Mouse (Mus musculus) gastrocnemius, postnatal 14 days (tissue): Measurements from ENCODE around the gene Aqp2. TPM values are rescaled to one million over a fixed set of nuclear protein-coding genes. Genes with fewer than 3 reads are reported as not detected.

Source experiments
- DNase-seq: peaks from one replicate; pipeline ENCODE4 v3.0.0; 2021; ENCODE audit warnings: mixed read lengths
- intact Hi-C: fragments of 180-260 bp; cut with DNase I; formaldehyde crosslinking; loops from one replicate; pipeline ENCODE4 v1.15.1; 2025; ENCODE audit warnings: low total_unique reads
- total RNA-seq, 2 experiments: library from RNA; stranded (reverse); gene quantifications; 2 replicates each; pipeline ENCODE4 v1.2.3; 2021

The Aqp2 gene
- total RNA-seq, 2 experiments from 2014 or later: not detected

DNA sequence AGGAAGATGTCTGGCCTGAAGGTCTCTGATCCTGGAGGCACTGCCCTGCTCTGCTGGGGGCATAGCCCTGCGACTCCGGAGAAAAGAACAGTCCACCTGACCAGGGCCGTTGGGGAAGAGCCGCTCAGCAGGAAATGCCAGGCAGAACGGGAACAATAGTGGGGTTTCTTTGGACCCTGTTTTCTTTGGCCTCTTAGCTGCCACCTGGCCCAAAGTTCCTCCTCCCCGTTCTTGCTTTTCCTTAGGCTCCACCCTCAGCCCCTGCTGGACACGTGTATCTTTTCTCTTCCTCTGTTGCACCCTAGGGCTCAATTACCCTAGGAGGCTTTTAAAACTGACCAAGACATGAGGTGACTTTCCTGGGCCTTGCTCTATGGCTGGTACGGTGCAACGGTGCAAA, 10.4 kb downstream of the Aqp2 start:
- intact Hi-C loops: no loop called here
- no peak for DNase-seq

GRCm38 (mm10) chr15:99589704-99590103, 10.8 kb downstream of the Aqp2 start:
- intact Hi-C loops: loop anchor here (10.0 kb wide), 2 partner anchors 185 to 325 kb away; partner anchors contain the start of gene Cers5
- no peak for DNase-seq

- no peak for DNase-seq
- intact Hi-C loops: loop anchor here (10.0 kb wide), 2 partner anchors 184 to 324 kb away; partner anchors contain the start of gene Cers5
Measured at GRCm38 (mm10) chr15:99590429-99591084, 11.7 kb downstream of the Aqp2 start, which contains the start of gene Aqp5. Gene Aqp5 (plus strand): TSS chr15:99590782.

DNA sequence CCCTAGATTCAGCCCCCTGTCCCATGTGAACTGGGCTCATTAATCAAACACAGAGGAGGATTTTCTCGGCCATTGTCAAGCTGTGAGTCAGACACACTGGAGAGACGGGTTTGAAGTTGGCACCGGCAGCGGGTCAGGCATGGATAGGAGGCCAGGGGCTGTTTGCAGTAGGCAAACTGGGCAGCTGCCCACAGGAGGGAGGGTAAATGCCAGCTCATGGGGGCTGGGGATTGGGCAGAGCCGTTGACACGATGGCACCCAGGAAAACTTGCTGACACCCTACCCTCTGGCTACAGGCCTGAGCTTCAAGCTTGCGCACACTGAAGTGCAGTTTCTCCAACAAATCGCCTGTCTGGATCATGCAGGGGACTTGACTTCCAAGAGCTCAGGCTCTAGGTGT, 13.3 kb downstream of the Aqp2 start:
- DNase-seq: no peak

DNA sequence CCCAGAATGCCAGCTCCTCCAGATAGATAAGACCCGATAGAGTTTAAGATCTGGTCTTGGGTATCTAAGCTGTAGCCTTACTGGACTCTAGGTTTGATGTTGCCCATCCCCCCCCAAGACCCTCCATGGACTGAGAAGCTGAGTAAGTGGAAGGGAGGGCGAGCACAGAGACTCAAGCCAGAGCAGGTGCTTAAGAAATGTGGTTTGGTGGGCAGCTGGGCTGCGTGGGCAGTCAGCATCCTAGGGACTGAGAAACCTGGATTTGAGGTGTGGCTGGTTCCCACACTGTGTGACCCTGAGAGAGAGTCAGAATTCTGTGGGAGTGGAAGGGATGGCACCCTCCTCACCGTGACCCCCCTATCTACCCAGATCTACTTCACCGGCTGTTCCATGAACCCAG, 14.0 kb downstream of the Aqp2 start:
- intact Hi-C loops: loop anchor here (10.0 kb wide), 2 partner anchors 182 to 322 kb away; partner anchors contain the start of gene Cers5
- no peak for DNase-seq

More for the DNA sequence above, 13.3 kb downstream of the Aqp2 start:
- intact Hi-C loops: loop anchor here (10.0 kb wide), 2 partner anchors 183 to 323 kb away; partner anchors contain the start of gene Cers5

- intact Hi-C loops: loop anchor here (5.0 to 10.0 kb wide), 3 partner anchors 92 to 320 kb away; partner anchors contain the start of gene Cers5
- no peak for DNase-seq
Measured at GRCm38 (mm10) chr15:99594951-99595350, 16.1 kb downstream of the Aqp2 start.

DNA sequence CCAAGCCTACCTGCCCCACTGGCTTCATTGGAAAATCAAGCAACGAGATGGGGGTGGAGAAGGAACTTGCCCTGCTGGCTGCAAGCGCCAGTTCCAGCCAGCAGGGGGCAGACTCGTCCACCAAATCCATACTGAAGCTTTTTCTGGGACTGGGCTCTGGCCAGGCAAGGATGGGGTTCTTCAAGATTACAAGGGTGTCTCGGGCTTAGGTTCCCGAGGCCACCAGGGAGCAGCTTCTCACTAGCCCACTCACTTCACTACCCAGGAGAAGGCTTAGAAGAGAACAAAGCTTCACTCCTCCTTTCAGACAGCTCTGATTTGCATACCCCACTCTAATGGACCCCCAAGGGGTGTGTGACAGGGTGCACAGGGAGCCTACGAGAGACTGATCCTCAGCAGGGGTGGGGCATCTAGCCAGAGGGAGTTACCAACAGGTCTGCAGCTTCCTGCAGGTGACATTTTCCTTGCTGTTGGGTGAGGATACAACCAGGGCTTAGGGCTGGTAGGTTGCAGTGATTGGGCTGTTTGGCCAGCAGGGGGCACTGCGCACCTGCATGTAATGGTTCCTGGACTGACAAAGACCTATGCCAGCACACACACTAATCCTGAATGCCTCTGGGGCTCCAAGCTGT, 17.3 kb downstream of the Aqp2 start:
- intact Hi-C loops: loop anchor here (2.0 to 10.0 kb wide), 4 partner anchors 73 to 319 kb away; partner anchors contain the start of gene Cers5
- peak; percentile 84 for DNase-seq

DNA sequence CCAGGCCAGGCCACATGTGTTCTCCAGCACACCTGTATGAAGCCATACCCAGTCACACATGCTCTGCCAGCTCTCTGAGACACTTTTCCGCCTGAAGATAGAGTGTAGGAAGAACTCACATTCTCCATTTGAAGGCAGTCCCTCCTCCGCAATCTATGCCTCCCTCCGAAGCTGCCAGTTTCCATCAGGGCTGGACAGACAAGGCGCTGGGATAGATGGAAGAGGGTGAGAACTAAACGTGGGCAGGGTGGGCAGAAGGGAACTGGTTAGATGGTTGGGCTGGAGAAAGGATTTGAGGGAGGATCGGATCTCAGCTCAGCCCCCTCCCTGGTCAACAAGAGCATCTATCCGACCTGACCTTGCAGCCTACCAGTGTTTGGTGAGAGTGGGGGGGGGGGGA, 18.0 kb downstream of the Aqp2 start:
- DNase-seq: no peak

GRCm38 (mm10) chr15:99597596-99597995, 18.7 kb downstream of the Aqp2 start:
- DNase-seq: no peak
- intact Hi-C loops: loop anchor here (2.0 to 10.0 kb wide), 4 partner anchors 71 to 317 kb away; partner anchors contain the start of gene Cers5

More for the DNA sequence above, 18.0 kb downstream of the Aqp2 start:
- intact Hi-C loops: loop anchor here (2.0 to 10.0 kb wide), 4 partner anchors 72 to 318 kb away; partner anchors contain the start of gene Cers5

DNA sequence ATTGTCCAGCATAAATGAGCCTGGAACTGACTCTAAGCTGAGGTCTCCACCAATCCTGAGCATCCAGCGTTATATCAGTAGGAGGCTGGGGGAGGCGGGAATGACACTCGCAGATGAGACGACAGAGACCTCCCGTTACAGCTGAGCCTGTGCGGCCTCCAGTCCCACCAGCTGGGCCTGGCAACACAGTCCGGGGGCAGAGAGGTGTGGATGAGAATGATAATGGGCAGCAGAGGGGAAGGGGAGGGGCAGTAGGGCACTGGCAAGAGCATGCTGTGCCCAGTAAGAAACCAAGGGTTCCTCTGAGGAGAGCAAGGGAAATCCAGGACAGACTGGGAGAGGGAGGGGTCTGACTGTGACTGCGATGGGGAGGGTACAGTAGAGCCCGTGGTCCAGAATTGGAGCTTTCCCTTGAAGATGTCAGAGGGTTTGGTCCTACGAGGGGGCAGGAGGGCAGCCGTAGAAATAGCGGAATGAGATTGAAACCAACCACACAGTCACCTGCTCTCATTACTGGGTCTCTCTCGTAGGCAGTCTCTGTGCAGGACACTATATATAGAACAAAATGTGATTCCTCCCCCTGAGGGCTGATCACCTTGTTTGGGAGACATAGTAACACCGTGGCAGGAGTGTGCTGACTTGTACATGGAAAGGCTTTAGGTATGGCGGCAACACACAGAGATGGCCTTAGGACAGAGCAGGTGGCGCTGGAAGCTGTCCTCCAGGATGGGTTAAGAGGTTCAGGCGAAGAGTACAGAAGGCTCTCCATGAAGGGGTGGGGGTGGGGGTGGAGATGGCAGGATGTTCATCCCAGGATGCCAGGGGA, 20.6 kb downstream of the Aqp2 start:
- intact Hi-C loops: loop anchor here (5.0 to 10.0 kb wide), 3 partner anchors 88 to 315 kb away; partner anchors contain the start of gene Cers5
- no peak for DNase-seq

DNA sequence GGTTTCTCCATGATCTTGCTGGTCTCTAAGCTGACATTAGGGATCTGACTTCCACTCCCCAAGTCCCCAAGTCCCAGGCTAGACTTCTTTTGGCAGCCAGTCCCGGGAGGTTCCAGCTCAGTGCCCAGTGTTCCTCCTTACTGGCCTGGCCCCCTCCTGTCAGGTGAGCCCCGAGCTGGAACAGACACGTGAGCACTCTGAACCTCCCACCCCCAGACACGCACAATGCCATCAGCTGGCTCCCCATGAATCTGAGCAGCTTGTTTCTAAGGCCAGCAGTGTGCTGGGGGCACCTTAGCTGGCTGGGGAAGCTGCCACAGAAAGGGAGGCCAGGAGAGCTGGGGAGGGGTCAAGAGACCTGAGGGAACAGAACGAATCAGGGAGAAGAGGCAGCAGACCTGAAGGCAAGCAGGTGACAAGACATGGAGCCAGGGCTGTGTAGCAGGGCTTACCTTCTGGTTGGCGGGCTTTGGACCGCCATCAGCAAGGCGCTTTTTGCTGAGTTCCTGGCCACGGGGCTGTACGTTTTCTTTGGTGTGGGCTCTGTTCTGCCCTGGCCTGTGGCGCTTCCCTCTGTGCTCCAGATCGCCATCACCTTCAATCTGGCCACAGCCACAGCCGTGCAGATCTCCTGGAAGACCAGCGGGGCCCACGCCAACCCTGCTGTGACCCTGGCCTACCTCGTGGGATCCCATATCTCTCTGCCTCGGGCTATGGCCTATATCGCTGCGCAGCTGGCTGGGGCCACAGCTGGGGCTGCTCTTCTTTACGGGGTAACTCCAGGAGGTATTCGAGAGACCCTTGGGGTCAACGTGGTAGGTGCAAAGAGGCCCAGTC, 22.3 kb downstream of the Aqp2 start, which contains the start of gene Aqp6:
Gene Aqp6, plus strand, starts transcription at position 415 of the 837 bp plus-strand sequence.
- DNase-seq: no peak
- intact Hi-C loops: no loop called here

- intact Hi-C loops: no loop called here
- DNase-seq: no peak
Measured at GRCm38 (mm10) chr15:99601823-99602120, 22.9 kb downstream of the Aqp2 start.

- intact Hi-C loops: no loop called here
- no peak for DNase-seq
Measured at GRCm38 (mm10) chr15:99602206-99602820, 23.5 kb downstream of the Aqp2 start.

- DNase-seq: no peak
- intact Hi-C loops: no loop called here
Measured at GRCm38 (mm10) chr15:99603216-99603615, 24.4 kb downstream of the Aqp2 start.

DNA sequence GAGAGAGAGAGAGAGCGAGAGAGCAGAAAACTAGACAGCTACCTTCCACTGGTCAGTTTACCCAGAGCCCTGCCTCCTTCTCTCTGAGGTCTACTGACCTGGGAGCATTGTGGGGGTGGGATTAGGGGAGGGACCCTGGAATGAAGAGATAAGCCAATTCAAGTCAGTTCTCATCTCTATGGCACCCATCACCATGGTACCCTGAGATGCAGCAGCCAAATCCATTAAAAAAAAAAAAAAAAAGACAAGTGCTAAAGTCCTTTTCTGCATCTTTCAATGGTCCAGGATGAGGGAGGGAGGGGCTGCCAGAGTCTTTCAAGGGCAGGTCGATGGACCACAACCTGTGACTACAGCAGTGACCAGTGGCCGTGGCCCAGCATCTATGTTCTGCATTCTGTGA, 26.7 kb downstream of the Aqp2 start:
- DNase-seq: no peak
- intact Hi-C loops: no loop called here

DNA sequence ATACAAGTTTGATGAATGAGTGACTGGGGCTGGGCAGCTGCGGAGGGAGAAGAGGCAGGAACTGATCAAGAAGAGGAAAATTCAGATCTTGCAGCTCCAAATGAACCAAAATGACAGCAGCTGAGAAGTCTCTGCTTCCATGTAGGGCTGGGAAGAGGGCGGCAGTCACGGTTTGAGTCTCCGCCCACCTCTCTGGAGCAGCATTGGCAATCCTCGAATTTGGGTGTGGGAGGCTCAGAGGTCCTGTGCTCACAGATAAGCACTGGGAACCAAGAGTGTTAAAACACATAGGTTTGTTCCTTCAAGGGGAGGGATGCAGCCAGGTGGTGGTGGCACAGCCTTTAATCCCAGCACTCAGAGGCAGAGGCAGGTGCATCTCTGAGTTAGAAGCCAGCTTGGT, 27.7 kb downstream of the Aqp2 start:
- DNase-seq: no peak
- intact Hi-C loops: no loop called here

DNA sequence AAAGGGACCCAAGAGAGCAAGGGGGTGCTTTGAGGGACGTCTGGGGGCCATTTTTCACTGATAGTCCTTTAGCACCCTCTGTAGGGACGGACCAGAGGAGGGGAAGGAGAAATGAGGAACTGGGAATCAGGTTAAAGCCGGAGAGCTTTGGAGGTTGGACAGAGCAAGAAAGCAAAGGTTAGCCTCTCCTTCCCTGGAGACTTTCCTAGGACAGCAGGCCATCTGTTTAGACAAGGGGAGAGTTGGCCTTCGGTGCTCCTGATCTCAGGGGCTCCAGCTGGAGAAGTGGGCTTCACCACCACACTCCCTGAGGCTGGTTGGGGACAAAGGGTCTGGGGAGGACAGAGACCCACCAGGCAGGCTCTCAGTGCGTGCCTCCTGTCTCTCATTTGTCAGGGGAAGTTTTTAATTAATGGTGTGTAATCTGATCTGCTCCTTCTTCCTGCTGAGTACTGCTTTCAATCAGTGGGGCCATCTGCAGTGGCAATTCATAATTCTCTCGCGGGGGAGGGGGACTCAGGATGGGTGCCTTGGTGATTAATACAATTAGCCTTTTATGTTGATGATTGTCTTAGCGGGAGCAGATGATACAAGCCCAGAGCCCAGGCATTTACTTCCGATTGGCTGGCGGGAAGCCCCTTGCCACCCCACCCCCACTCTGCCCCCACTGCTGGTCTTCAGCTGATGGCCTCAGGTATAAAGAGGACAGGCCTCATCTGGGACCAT, 28.7 kb downstream of the Aqp2 start:
- intact Hi-C loops: no loop called here
- no peak for DNase-seq
